Mouse (Mus musculus): ENCODE measurements around the gene Mutyh.

DNA sequence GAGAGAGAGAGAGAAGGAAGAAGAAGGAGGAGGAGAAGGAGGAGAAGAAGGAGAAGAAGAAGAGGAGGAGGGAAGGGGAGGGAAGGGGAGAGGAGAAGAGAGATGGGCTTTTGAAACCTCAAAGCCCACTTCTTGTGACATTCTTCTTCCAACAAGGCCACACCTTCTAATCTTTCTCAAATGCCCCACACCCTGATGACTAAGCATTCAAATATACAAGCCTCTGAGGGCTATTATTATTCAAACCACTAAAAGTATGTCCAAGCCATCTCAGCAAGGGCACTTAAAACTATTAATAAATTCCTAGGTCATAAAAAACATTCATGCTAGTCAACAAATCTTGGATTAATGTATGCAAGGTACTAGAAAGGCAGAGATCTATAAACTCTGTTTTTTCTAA, 38.5 kb upstream of the Mutyh start:
- no peak for TF ChIP-seq CTCF (IDR thresholded peaks at IDR 0.05; ENCODE audit: control insufficient read depth, insufficient read depth, insufficient read length)
- TF ChIP-seq MYOG (IDR thresholded peaks at IDR 0.05; ENCODE audit: control insufficient read depth, extremely low read depth, insufficient read length): no peak
- TF ChIP-seq USF1 (IDR thresholded peaks at IDR 0.05; ENCODE audit: low read depth): no peak
- TF ChIP-seq CEBPB (IDR thresholded peaks at IDR 0.05; ENCODE audit: low read depth): peak; percentile 45
- TF ChIP-seq FOSL1 (IDR thresholded peaks at IDR 0.05; ENCODE audit: insufficient read depth, low read length, poor library complexity, severe bottlenecking): peak; percentile 66
- no peak for TF ChIP-seq MYOD1 (IDR thresholded peaks at IDR 0.05; ENCODE audit: control insufficient read depth, insufficient read length, low read depth)

All from C2C12 (cell line).